Mouse (Mus musculus) G1E (cell line): ENCODE measurements around the gene Ndst4. TPM values are rescaled to one million over a fixed set of nuclear protein-coding genes. Genes with fewer than 3 reads are reported as not detected.

Experiments used
- ATAC-seq: 2 replicates; pipeline ENCODE4 v1.8.0; 2016; ENCODE audit warnings: mild to moderate bottlenecking; ENCODE audit not compliant: insufficient number of reproducible peaks, poor library complexity, low FRiP score, severe bottlenecking; ENCODE audit errors: extremely low read depth
- DNase-seq: peaks from one replicate; pipeline ENCODE4 v3.0.0; 2012; ENCODE audit warnings: low spot score
- H3K27me3 ChIP-seq: 2 replicates; pipeline ENCODE4 v1.6.1; 2012; ENCODE audit warnings: mild to moderate bottlenecking, low read length, inconsistent platforms; ENCODE audit not compliant: insufficient read depth
- H3K36me3 ChIP-seq: replicated peaks from 2 replicates; pipeline ENCODE3; 2012; ENCODE audit warnings: mild to moderate bottlenecking, inconsistent platforms
- H3K4me1 ChIP-seq: 2 replicates; pipeline ENCODE4 v1.6.1; 2012; ENCODE audit warnings: low read depth, low read length, inconsistent platforms, mixed read lengths; ENCODE audit not compliant: insufficient read depth
- H3K4me3 ChIP-seq: 2 replicates; pipeline ENCODE4 v1.5.1; 2012; ENCODE audit warnings: low read depth, mild to moderate bottlenecking, inconsistent platforms, low read length, moderate library complexity, mixed read lengths
- H3K9me3 ChIP-seq: replicated peaks from 2 replicates; pipeline ENCODE4 v1.6.1; 2012; ENCODE audit warnings: inconsistent platforms
- CTCF ChIP-seq: IDR thresholded peaks from 2 replicates; pipeline ENCODE4 v1.5.1; 2012; ENCODE audit warnings: low read depth, low read length, inconsistent platforms, mixed read lengths
- GATA1 ChIP-seq: IDR thresholded peaks from 2 replicates; pipeline ENCODE4 v1.6.1; 2012; ENCODE audit warnings: borderline replicate concordance, low read length, inconsistent platforms, mixed read lengths
- GATA2 ChIP-seq: IDR thresholded peaks from 2 replicates; pipeline ENCODE4 v1.6.1; 2012; ENCODE audit warnings: low read depth, low read length, inconsistent platforms, borderline replicate concordance
- POLR2AphosphoS5 ChIP-seq: IDR thresholded peaks from 2 replicates; pipeline ENCODE4 v1.6.1; 2012; ENCODE audit warnings: low read depth, low read length, inconsistent platforms; ENCODE audit not compliant: insufficient replicate concordance
- TAL1 ChIP-seq: conservative IDR thresholded peaks from 2 replicates; pipeline ENCODE4 v1.6.1; 2012; ENCODE audit warnings: low read depth, low read length, inconsistent platforms, mixed read lengths
- polyA plus RNA-seq: library from polyadenylated mRNA; stranded (reverse); fragments of >175 nt; gene quantifications from 2 replicates; pipeline ENCODE4 v1.2.3, GENCODE M21; 2012
- total RNA-seq, 2 experiments: library from RNA; stranded (forward) in 1 of 2; stranded (reverse) in 1 of 2; fragments of 200-1000 nt in 1 of 2; fragments of >200 nt in 1 of 2; fragmentation: Nextera tagmentation in 1 of 2; gene quantifications; 2 replicates each; pipeline ENCODE4 v1.2.3; 2014 to 2017

The Ndst4 gene
- total and polyA plus RNA-seq, 3 experiments = 0.11 TPM; not detected in 2

GRCm38 (mm10) chr3:125673997-125674794, 270.3 kb downstream of the Ndst4 start:
- ATAC-seq (no peak), DNase-seq (no peak)
- Histone ChIP-seq H3K4me1 (no peaks in the 10 kb centered on the region), H3K4me3 (no peak overlapping the region), H3K27me3 (no peaks in the 10 kb centered on the region), H3K36me3 (no peaks in the 10 kb centered on the region), H3K9me3 (no peaks in the 10 kb centered on the region)
- TF ChIP-seq GATA1 = no peak
- TF ChIP-seq TAL1 = no peak
- no peak for TF ChIP-seq GATA2
- no peak for TF ChIP-seq CTCF
- no peak for TF ChIP-seq POLR2AphosphoS5

DNA sequence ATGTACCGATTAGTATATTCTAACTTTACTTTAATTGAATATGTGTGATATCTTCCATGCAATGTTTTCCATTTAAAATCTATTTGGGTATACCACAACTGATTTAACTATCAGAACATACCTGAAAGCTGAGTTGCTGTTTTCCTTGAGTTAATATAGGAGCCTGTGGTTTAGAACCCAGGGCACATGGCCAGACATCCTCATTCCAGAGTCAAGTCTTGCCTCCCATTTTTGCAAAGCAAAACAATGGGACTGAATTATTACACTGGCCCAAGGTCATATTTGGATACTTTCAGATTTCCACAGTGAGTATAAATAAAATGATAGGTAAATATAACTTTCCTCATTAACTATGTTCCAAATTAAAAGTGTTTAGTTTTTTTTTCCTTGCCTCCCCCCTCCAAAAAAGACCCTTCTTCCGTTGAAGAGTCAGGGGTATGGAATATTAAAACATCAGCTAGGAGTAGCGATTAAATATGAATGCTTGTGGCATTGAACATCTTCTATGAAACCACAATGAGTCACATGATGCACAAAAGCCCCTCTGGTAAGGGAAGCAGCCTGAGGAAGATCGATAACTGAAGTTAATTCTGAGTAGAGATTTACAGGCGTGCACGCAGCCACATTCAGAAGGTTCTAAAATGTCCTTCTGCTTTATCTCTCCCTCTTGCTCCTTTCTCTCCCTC, 271.5 kb downstream of the Ndst4 start:
- Histone ChIP-seq H3K36me3 (no peaks in the 10 kb centered on the region), H3K9me3 (no peaks in the 10 kb centered on the region), H3K4me1 (no peaks in the 10 kb centered on the region), H3K4me3 (no peak overlapping the region), H3K27me3 (no peaks in the 10 kb centered on the region)
- DNase-seq = no peak
- no peak for ATAC-seq
- no peak for TF ChIP-seq POLR2AphosphoS5
- no peak for TF ChIP-seq GATA2
- TF ChIP-seq GATA1 = no peak
- TF ChIP-seq CTCF = no peak
- no peak for TF ChIP-seq TAL1

- Histone ChIP-seq H3K4me1 (no peaks in the 10 kb centered on the region), H3K9me3 (no peaks in the 10 kb centered on the region), H3K27me3 (no peaks in the 10 kb centered on the region), H3K4me3 (no peak overlapping the region), H3K36me3 (no peaks in the 10 kb centered on the region)
- no peak for ATAC-seq
- TF ChIP-seq POLR2AphosphoS5 = no peak
- no peak for TF ChIP-seq GATA1
- no peak for TF ChIP-seq CTCF
- no peak for TF ChIP-seq GATA2
- no peak for TF ChIP-seq TAL1
- DNase-seq = no peak
Measured at GRCm38 (mm10) chr3:125678924-125679323, 275.0 kb downstream of the Ndst4 start.

GRCm38 (mm10) chr3:125683460-125684230, 279.8 kb downstream of the Ndst4 start:
- no peak for TF ChIP-seq GATA2
- no peak for TF ChIP-seq GATA1
- no peak for TF ChIP-seq TAL1
- no peak for TF ChIP-seq POLR2AphosphoS5
- no peaks in the 10 kb centered on the region for H3K27me3 ChIP-seq
- no peak for ATAC-seq
- H3K4me1 ChIP-seq = no peaks in the 10 kb centered on the region
- DNase-seq = no peak
- H3K4me3 ChIP-seq = no peak overlapping the region
- no peaks in the 10 kb centered on the region for H3K36me3 ChIP-seq
- no peaks in the 10 kb centered on the region for H3K9me3 ChIP-seq

- no peak for DNase-seq
- no peak for TF ChIP-seq GATA1
- TF ChIP-seq GATA2 = no peak
Measured at GRCm38 (mm10) chr3:125684583-125684982, 280.7 kb downstream of the Ndst4 start.

GRCm38 (mm10) chr3:125687601-125688000, 283.7 kb downstream of the Ndst4 start:
- Histone ChIP-seq H3K4me1 (no peaks in the 10 kb centered on the region), H3K9me3 (no peaks in the 10 kb centered on the region), H3K36me3 (no peaks in the 10 kb centered on the region), H3K4me3 (no peak overlapping the region), H3K27me3 (no peaks in the 10 kb centered on the region)
- no peak for DNase-seq
- no peak for ATAC-seq
- no peak for TF ChIP-seq TAL1
- no peak for TF ChIP-seq CTCF
- no peak for TF ChIP-seq POLR2AphosphoS5
- no peak for TF ChIP-seq GATA2
- no peak for TF ChIP-seq GATA1

More at GRCm38 (mm10) chr3:125684583-125684982, 280.7 kb downstream of the Ndst4 start:
- no peak overlapping the region for H3K4me3 ChIP-seq
- ATAC-seq = no peak
- no peaks in the 10 kb centered on the region for H3K27me3 ChIP-seq
- no peaks in the 10 kb centered on the region for H3K4me1 ChIP-seq
- no peaks in the 10 kb centered on the region for H3K36me3 ChIP-seq
- H3K9me3 ChIP-seq = no peaks in the 10 kb centered on the region
